Mouse (Mus musculus): ENCODE data around the gene Pelo. TPM values are rescaled to one million over a fixed set of nuclear protein-coding genes. Genes with fewer than 3 reads are reported as not detected.

The Pelo gene
- 32.7 and 44.1 TPM in 2 replicates for polyA plus RNA-seq (2012)

GRCm38 (mm10) chr13:115090069-115090976 is at the start of gene Pelo:
Gene Pelo (minus strand): TSS chr13:115090186.
- no peak for TF ChIP-seq GATA1 (IDR thresholded peaks at IDR 0.05; ENCODE audit: low read length)

- TF ChIP-seq GATA1 (IDR thresholded peaks at IDR 0.05; ENCODE audit: low read length) = no peak
Observed at GRCm38 (mm10) chr13:115138513-115138912, 48.5 kb upstream of the Pelo start.

GRCm38 (mm10) chr13:115136761-115137160 is 46.8 kb upstream of the Pelo start:
- TF ChIP-seq GATA1 (IDR thresholded peaks at IDR 0.05; ENCODE audit: low read length) = no peak

GRCm38 (mm10) chr13:115132435-115132834 is 42.4 kb upstream of the Pelo start:
- TF ChIP-seq GATA1 (IDR thresholded peaks at IDR 0.05; ENCODE audit: low read length) = no peak

GRCm38 (mm10) chr13:115131381-115131780 is 41.4 kb upstream of the Pelo start:
- no peak for TF ChIP-seq GATA1 (IDR thresholded peaks at IDR 0.05; ENCODE audit: low read length)

GRCm38 (mm10) chr13:115130035-115130434 is 40.0 kb upstream of the Pelo start:
- no peak for TF ChIP-seq GATA1 (IDR thresholded peaks at IDR 0.05; ENCODE audit: low read length)

- TF ChIP-seq GATA1 (IDR thresholded peaks at IDR 0.05; ENCODE audit: low read length) = no peak
Observed at GRCm38 (mm10) chr13:115127826-115128225, 37.8 kb upstream of the Pelo start.

GRCm38 (mm10) chr13:115126534-115126933 is 36.5 kb upstream of the Pelo start:
- TF ChIP-seq GATA1 (IDR thresholded peaks at IDR 0.05; ENCODE audit: low read length) = no peak

- TF ChIP-seq GATA1 (IDR thresholded peaks at IDR 0.05; ENCODE audit: low read length) = no peak
Observed at GRCm38 (mm10) chr13:115125130-115125529, 35.1 kb upstream of the Pelo start.

GRCm38 (mm10) chr13:115124521-115124920 is 34.5 kb upstream of the Pelo start:
- no peak for TF ChIP-seq GATA1 (IDR thresholded peaks at IDR 0.05; ENCODE audit: low read length)

GRCm38 (mm10) chr13:115118756-115119155 is 28.8 kb upstream of the Pelo start:
- TF ChIP-seq GATA1 (IDR thresholded peaks at IDR 0.05; ENCODE audit: low read length) = no peak

GRCm38 (mm10) chr13:115118195-115118594 is 28.2 kb upstream of the Pelo start:
- no peak for TF ChIP-seq GATA1 (IDR thresholded peaks at IDR 0.05; ENCODE audit: low read length)

- no peak for TF ChIP-seq GATA1 (IDR thresholded peaks at IDR 0.05; ENCODE audit: low read length)
Observed at GRCm38 (mm10) chr13:115116930-115117621, 27.1 kb upstream of the Pelo start.

- no peak for TF ChIP-seq GATA1 (IDR thresholded peaks at IDR 0.05; ENCODE audit: low read length)
Observed at GRCm38 (mm10) chr13:115109628-115110027, 19.6 kb upstream of the Pelo start.

- TF ChIP-seq GATA1 (IDR thresholded peaks at IDR 0.05; ENCODE audit: low read length) = no peak
Observed at GRCm38 (mm10) chr13:115107436-115107835, 17.4 kb upstream of the Pelo start.

GRCm38 (mm10) chr13:115106183-115106582 is 16.2 kb upstream of the Pelo start:
- TF ChIP-seq GATA1 (IDR thresholded peaks at IDR 0.05; ENCODE audit: low read length) = no peak
